Mouse (Mus musculus): Measurements from ENCODE around the gene Tex21.

Tex21 gene

GRCm38 (mm10) chr12:76246646-76247045, at the start of gene Tex21:
TSS of gene Tex21 (minus strand) at chr12:76246746.
- no peak for DNase-seq (ENCODE audit: extremely low spot score, low read depth, low spot score)

- no peak for DNase-seq (ENCODE audit: extremely low spot score, low read depth, low spot score)
Observed at GRCm38 (mm10) chr12:76293192-76293591, 46.6 kb upstream of the Tex21 start.

- no peak for DNase-seq (ENCODE audit: extremely low spot score, low read depth, low spot score)
Observed at GRCm38 (mm10) chr12:76290271-76290670, 43.7 kb upstream of the Tex21 start.

DNA sequence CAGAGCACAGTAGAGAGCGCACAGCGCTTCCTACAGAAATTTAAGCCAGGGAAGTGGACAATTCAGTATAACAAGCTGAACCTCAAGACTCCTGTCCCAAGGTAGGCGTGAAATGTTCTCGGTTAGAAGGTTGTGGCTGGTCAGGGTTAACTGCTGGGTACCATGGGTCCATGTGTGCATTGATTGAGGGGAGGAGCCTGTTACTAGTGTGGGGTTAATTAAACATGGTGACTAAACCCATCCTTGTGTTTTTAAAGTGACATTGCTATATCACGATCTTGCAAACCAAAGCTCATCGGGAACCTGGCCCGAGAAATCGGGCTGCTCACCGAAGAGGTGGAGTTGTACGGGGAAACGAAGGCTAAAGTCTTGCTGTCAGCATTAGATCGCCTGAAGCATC, 42.9 kb upstream of the Tex21 start:
- no peak for DNase-seq (ENCODE audit: extremely low spot score, low read depth, low spot score)

DNA sequence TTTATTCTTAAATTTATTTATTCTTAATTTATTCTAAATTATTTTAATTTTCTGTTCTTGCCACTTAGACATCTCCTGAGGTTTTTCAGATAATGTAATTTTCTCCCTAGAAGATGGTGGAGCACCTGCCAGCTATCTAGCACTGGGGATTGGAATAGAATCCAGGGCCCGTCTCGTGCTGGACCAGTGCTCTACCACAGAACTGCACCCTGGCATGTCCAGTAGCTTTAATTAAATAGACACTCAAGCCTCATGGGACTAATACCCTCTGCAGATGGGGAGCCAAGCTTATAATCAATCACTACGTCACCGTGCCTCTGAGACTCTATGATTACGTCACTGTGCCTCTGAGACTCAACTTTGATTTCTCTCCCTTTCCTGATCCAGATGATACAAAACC, 41.9 kb upstream of the Tex21 start:
- no peak for DNase-seq (ENCODE audit: extremely low spot score, low read depth, low spot score)

GRCm38 (mm10) chr12:76287986-76288385, 41.4 kb upstream of the Tex21 start:
- no peak for DNase-seq (ENCODE audit: extremely low spot score, low read depth, low spot score)

DNA sequence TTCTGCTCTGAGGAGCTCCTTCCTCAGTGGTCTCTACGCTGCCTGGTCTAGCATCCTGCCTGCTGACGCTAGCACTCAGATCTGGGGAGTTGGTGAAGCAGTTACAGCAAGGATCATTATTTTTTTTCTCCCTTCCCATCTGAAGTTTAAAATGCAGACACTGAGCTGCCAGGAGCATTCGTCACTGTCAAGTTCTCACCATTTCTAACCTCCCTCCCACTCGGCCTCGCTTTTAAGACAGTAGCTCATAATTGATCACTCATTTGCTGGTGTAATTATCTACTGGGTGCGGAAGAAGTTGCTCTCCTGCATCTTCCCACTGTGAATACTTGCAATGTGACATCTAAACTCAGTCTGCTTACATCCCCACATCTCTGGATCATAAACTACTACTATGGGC, 38.9 kb upstream of the Tex21 start:
- DNase-seq (ENCODE audit: extremely low spot score, low read depth, low spot score): no peak

GRCm38 (mm10) chr12:76282532-76283173, 36.1 kb upstream of the Tex21 start:
- no peak for DNase-seq (ENCODE audit: extremely low spot score, low read depth, low spot score)

DNA sequence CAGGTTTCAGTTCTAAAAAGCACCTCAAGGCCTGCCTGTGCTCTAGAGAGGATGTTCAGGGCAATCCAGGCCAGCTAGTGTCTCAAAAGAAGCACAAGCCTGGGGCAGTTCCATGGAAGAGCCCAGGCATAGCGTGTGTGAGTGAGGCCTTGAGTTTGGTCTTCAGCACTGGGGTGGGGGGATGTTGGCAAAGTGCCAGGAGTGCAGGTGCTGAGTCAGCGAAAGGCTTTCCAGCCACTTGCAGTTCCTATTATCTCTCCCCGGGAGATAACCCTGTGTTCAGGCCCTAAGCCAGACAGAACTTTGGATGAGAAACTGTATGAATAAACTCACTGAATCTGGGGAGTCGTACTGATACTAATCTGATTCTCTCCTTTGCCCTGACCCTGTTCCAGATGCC, 35.6 kb upstream of the Tex21 start:
- DNase-seq (ENCODE audit: extremely low spot score, low read depth, low spot score): no peak

DNA sequence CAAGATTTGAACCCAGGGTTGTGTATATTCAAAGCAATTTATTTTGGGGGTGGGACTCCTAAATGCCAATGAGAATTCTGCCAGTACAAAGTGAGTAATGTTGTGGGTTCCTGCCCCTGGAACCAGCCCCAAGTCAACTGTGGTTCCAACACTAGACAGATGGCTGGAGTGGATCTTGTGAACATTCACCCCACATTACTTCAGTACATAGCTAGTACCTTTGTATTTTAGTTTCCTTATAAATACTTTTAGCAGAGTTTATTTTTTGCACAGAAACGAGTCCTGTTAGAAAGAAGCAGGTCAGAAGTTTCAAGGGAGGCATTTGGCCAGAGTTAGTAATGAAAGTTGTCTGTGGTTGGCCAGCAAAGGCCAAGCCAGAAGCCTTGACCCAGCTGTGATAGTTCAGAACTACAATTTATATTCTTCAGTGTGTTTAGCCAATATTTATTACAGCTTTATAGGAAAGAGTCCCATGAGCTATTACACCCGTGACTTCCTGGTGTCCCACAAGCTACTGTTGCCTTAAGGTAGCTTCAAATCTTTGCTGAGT, 34.6 kb upstream of the Tex21 start:
- no peak for DNase-seq (ENCODE audit: extremely low spot score, low read depth, low spot score)

DNA sequence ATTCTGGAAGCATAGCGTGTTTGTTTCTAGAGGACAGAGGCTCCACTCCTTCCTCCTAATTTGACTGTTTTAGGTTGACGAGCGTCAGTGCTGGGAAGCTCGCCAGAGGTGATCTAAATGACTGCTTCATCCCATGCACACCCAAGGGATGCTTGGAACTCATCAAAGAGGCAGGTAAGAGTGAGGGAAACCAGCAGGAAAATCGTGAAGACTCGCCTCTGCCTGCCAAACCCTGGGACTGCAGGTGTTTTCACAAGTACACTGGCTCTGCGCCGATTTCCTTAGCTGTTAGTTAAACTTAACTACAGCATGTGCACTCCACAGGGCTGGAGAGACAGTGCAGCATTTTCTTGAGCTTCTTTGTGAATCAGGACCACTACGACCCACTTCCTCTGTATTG, 34.0 kb upstream of the Tex21 start:
- no peak for DNase-seq (ENCODE audit: extremely low spot score, low read depth, low spot score)

DNA sequence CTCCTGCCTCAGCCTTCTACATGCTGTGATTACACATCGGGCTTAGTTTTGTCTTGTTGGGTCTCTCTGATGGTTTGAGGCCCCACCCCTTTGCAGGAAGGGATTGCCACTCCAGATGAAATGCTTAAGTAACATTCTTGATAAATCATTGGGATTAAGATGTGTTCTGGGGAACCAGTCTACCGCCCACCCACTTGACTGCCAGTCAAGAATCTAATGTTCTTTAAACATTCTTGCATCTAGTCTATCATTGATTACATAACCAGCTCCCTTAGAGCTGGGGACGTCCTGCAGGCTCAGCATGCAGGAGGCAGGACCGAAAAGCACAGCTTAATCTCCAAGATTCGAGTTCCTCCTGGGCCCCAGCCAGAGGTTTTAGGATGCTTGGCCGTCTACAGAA, 31.7 kb upstream of the Tex21 start:
- DNase-seq (ENCODE audit: extremely low spot score, low read depth, low spot score): no peak

DNA sequence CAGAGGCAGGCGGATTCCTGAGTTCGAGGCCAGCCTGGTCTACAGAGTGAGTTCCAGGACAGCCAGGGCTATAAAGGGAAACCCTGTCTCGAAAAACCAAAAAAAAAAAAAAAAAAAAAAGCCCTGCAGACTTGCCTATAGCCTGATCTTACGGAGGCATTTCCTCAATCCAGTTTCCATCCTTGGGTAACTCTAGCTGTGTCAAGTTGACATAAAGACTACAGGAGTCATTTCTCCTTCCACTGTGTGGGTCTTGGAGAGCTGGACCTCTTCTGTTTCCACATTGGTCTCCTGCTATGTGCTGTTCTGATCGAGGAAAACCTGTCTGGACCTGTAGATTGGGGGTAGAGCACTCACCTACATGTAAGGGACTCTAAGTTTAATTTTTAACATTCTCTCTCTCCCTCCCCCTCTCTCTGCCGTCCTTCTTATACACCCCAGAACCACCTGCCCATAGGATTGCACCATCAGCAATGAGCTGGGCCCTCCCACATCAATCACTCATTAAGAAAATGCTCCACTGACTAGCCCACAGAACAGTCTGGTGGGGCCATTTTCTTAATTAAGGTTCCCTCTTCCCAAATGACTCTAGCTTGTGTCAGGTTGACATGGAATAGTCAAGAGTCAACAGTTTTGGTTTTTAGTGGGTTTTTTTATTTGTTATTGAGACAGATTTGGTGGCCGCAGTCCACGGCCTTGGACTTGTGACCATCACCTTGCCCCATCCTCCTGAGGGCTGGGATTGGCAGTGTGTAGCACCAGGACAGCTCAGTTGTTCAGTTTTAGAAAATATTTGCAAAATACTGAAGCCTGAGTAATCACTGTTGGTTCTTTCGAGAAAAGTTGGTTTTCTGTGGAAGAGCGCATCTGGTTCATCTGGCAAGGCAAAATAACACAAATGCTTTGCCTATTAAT, 26.3 kb upstream of the Tex21 start:
- no peak for DNase-seq (ENCODE audit: extremely low spot score, low read depth, low spot score)

GRCm38 (mm10) chr12:76271516-76271915, 25.0 kb upstream of the Tex21 start:
- DNase-seq (ENCODE audit: extremely low spot score, low read depth, low spot score): no peak

GRCm38 (mm10) chr12:76269196-76269595, 22.6 kb upstream of the Tex21 start:
- no peak for DNase-seq (ENCODE audit: extremely low spot score, low read depth, low spot score)

DNA sequence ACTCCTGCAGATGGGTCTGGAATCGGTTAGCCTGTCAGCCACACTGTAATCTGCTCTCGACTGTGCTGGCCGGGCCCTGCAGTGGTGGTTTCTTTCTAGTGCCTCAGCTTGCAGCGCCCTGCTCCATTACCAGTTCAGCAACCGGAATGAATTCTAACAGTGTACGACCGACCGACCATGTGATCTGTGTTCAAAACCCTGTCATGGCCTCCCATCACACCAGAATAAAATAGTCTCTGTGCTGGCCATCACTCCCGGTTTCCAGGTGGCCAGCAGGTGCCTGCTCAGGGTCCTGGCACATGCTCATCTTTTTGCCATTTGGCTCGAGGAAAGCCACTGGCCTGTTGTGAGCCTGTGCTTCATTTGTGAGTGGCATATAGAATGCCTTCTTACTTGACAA, 22.1 kb upstream of the Tex21 start:
- DNase-seq (ENCODE audit: extremely low spot score, low read depth, low spot score): no peak

GRCm38 (mm10) chr12:76266875-76267274, 20.3 kb upstream of the Tex21 start:
- peak; percentile 47 for DNase-seq (ENCODE audit: extremely low spot score, low read depth, low spot score)

GRCm38 (mm10) chr12:76265001-76265400, 18.5 kb upstream of the Tex21 start:
- no peak for DNase-seq (ENCODE audit: extremely low spot score, low read depth, low spot score)

DNA sequence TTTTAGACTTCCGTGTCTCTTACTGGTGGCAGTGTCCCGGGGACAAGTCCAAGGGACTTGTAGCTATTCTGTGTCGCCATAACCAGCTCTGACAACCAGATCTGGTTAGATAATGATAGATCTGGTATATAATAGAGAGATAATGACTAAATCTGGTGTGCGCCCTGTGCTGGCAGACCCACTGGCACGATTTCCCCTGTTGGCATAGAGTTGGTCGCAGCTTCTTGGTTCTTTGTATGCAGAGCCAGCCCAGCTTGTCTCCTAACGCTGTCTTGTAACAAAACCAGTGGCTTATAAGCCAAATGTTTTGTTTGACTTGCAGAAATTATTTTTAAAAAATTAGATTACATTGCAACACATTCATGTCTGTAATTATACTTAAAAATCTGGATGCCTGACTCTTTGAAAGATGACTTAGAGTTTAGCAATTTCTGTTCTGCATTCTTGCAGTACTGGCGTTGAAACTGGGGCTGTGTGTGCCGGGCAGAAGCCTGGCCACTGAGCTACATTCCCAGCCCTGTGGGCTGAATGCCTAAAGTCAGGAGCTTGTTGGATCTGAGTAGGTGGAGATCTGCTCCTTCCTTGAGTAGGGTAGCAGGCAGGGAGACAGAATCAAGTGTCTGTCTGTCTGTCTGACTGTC, 17.9 kb upstream of the Tex21 start:
- DNase-seq (ENCODE audit: extremely low spot score, low read depth, low spot score): no peak

GRCm38 (mm10) chr12:76263876-76264275, 17.3 kb upstream of the Tex21 start:
- DNase-seq (ENCODE audit: extremely low spot score, low read depth, low spot score): no peak

- DNase-seq (ENCODE audit: extremely low spot score, low read depth, low spot score): no peak
Observed at GRCm38 (mm10) chr12:76262918-76263317, 16.4 kb upstream of the Tex21 start.

DNA sequence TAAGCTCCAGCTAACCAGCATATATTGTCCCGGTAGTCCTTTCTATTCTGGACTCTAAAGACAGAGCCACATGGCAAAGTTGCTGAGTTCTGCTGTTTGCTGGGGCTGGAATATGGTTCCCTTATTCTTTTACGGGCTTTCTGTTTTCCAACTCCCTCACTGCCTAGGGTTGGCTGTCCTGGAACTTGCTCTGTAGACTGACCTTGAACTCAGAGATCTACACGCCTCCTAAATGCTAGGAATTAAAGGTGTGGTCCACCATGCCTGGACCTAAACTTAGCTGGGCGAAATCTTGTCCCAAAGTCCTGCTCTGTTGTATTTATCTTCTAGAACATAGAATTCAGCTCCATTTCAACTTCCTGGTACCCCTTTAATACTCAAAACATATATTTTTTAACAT, 15.0 kb upstream of the Tex21 start:
- no peak for DNase-seq (ENCODE audit: extremely low spot score, low read depth, low spot score)
